Mouse (Mus musculus): ENCODE measurements around the gene Coq4.

Gene Coq4

DNA sequence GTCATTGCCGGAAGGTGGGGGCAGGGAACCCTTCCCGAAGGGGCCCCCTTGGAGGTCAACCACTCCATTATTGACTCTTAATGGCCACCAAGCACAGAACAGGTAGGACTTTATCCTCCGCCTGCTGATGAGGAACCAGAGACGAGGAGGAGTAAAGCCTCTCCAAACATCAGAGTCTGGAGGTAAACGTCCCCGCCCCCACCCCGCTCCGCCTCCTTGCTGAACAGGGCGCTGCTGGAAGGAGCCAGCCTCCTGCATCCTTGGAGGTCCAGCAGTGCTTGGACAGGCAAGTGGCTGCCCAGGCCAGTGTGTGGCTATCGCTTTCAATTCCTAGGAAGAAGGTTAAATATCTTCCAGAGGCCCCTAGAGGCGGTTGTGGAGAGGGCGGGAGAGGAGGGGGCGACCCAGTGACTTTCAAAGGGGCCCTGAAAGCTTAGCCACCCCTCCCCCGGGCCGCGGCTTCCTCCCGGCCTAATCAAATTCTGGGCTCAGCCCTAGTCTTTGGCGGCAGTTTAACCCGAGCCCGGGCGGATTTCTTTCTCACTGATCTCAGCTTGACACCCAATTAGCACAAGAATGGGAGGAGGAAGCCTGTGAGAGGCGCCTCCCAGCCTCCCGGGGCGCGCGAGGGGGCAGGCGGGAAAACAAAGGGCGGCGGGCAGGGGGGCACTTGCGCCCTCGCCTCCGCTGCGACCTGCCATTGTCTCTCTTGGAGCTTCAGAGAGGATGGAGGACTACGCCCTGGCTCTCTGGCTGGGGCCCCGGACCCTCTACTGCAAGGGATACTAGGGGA, 32.9 kb downstream of the Coq4 start, which contains the start of gene Urm1:
TSS of gene Urm1 (plus strand) at position 51 of the 793 bp plus-strand sequence.
- POLR2A ChIA-PET: interaction anchor here (0.6 to 7.7 kb wide), 87 partner anchors 10 to 1939 kb away, joined by 3 to 97 read pairs (median 4); partner anchors contain the start of genes Cercam (in 3 of the 4), Slc27a4 (in 3 of the 4), Coq4 (in 2 of the 4) and Gm13420 (in 1 of the 4)
- CTCF ChIA-PET: interaction anchor here (0.5 to 6.5 kb wide), 30 partner anchors 14 to 339 kb away, joined by 3 to 79 read pairs (median 4); partner anchors contain the start of genes Slc27a4 (in 2 of the 4), Cercam (in 1 of the 4) and Coq4 (in 1 of the 4)

GRCm38 (mm10) chr2:29826318-29826925, 39.1 kb downstream of the Coq4 start:
- CTCF ChIA-PET: interaction anchor here in 2 of 4 experiments (0.8 to 2.7 kb wide), 7 partner anchors 9 to 64 kb away, joined by 3 to 8 read pairs (median 5); partner anchors contain the start of genes Cercam (in 1 of the 2) and Slc27a4 (in 1 of the 2)
- POLR2A ChIA-PET: interaction anchor here (0.6 to 3.6 kb wide), 40 partner anchors 8 to 761 kb away, joined by 3 to 25 read pairs (median 4); partner anchors contain the start of genes Slc27a4 (in 2 of the 4), Coq4 (in 1 of the 4), Odf2 (in 1 of the 4) and Zdhhc12 (in 1 of the 4)

- ChIA-PET CTCF (interaction anchor here (0.5 to 2.7 kb wide), 19 partner anchors 8 to 1204 kb away, joined by 3 to 8 read pairs (median 3); partner anchors contain the start of genes Cercam (in 1 of the 4) and Slc27a4 (in 1 of the 4)), POLR2A (interaction anchor here (0.5 to 3.7 kb wide), 69 partner anchors 8 to 1477 kb away, joined by 3 to 25 read pairs (median 4); partner anchors contain the start of genes Slc27a4 (in 2 of the 4), 1700007K13Rik (in 1 of the 4), Coq4 (in 1 of the 4) and Odf2 (in 1 of the 4))
These were observed 39.8 kb downstream of the Coq4 start for GRCm38 (mm10) chr2:29826926-29827708.

GRCm38 (mm10) chr2:29827709-29828024, 40.4 kb downstream of the Coq4 start:
- CTCF ChIA-PET: interaction anchor here (0.5 to 2.7 kb wide), 17 partner anchors 8 to 1205 kb away, joined by 3 to 8 read pairs (median 4); partner anchors contain the start of gene Slc27a4 (in 1 of the 4)
- POLR2A ChIA-PET: interaction anchor here (0.5 to 3.7 kb wide), 61 partner anchors 8 to 1477 kb away, joined by 3 to 25 read pairs (median 4); partner anchors contain the start of genes Slc27a4 (in 2 of the 4), 1700007K13Rik (in 1 of the 4), Odf2 (in 1 of the 4) and Zer1 (in 1 of the 4)

DNA sequence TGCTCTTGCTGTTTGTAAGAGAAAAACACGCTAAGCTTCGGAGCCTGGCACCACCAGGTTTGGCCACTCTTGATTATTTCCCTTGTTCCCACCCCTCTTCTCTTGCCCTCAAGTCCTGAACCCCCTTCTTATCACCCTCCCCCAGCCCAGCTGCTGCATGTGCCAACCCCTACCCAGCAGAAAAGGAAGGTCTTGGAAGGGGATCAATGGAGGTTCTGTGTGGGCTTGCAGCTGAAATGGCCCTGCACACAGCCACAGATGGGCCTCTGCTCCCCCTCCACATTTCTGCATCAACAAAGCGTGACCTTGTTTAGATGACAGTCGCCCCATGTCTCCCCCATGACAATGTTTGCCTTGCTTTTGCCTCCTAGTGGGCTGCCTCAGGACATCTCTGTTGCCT, 43.8 kb downstream of the Coq4 start:
- ChIA-PET CTCF (interaction anchor here in 1 of 4 experiments (3.7 kb wide), 1 partner anchor 28 kb away, joined by 13 read pairs; no protein-coding TSS in a partner anchor), POLR2A (interaction anchor here in 2 of 4 experiments (2.3 to 7.9 kb wide), 3 partner anchors 11 to 24 kb away, joined by 6 to 76 read pairs (median 20); partner anchors contain the start of gene Urm1 (in 2 of the 2))

- ChIA-PET POLR2A (interaction anchor here (0.6 to 7.9 kb wide), 38 partner anchors 10 to 601 kb away, joined by 3 to 97 read pairs (median 4); partner anchors contain the start of genes Urm1 (in 3 of the 4), Trub2 (in 2 of the 4), Odf2 (in 1 of the 4) and Slc27a4 (in 1 of the 4)), CTCF (interaction anchor here (0.6 to 4.2 kb wide), 19 partner anchors 9 to 454 kb away, joined by 3 to 31 read pairs (median 4); partner anchors contain the start of genes Cercam (in 1 of the 4), Slc27a4 (in 1 of the 4) and Urm1 (in 1 of the 4))
These were observed 46.5 kb downstream of the Coq4 start for GRCm38 (mm10) chr2:29833796-29834195.

DNA sequence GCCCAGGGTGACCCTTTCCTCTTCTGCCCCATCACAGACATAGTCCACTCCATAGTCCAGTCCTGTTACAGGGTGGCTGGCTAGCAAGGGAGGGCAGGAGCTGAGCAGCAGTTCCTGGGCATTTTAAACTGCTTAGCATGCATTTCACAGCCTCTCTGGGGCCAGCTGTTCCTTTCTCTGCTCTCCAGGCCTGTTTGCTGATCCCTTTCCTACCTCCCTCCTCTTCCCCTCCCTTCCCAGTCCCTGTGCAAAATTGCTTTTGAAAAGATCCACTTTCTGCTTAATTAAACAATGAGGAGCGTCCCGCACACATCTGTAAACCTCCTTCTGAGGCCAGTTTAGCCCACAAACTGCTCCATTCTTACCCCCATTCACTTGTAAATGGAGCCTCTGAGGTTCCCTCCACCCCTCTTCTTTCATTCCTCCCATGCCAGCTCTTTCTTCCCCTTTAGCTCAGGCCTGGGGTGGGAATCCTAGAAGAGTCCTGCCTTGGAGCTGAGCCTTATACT, 48.2 kb downstream of the Coq4 start:
- POLR2A ChIA-PET: interaction anchor here (0.6 to 7.9 kb wide), 48 partner anchors 8 to 316 kb away, joined by 3 to 97 read pairs (median 4); partner anchors contain the start of genes Urm1 (in 3 of the 4), Odf2 (in 2 of the 4), Cercam (in 1 of the 4) and Coq4 (in 1 of the 4)
- CTCF ChIA-PET: interaction anchor here (0.5 to 4.2 kb wide), 22 partner anchors 8 to 368 kb away, joined by 3 to 31 read pairs (median 4); partner anchors contain the start of genes Cercam (in 2 of the 4) and Urm1 (in 1 of the 4)

DNA sequence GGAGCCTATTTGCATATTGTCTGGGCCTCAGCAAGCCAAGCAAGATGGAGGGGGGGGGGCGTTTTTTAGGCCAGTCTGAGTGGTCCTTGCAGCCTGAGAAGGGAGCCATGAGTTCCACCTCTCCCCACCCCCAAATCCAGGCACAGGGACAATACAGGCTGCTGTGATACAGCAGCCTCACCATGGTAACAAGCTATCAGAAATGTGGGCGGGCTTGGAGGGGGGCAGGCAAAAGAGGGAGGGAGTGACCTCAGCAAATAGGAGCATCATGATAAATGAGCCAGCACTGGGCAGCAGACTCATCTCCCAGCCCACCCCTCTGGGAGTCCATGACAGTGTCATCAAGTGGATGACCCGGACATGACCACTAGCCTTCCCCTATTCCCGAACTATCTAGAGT, 52.2 kb downstream of the Coq4 start:
- ChIA-PET CTCF (interaction anchor here in 3 of 4 experiments (0.5 to 2.8 kb wide), 5 partner anchors 19 to 460 kb away, joined by 3 to 10 read pairs (median 4); no protein-coding TSS in a partner anchor), POLR2A (interaction anchor here in 3 of 4 experiments (0.6 to 3.5 kb wide), 12 partner anchors 10 to 104 kb away, joined by 3 to 15 read pairs (median 4); partner anchors contain the start of genes Odf2 (in 1 of the 3) and Urm1 (in 1 of the 3))

DNA sequence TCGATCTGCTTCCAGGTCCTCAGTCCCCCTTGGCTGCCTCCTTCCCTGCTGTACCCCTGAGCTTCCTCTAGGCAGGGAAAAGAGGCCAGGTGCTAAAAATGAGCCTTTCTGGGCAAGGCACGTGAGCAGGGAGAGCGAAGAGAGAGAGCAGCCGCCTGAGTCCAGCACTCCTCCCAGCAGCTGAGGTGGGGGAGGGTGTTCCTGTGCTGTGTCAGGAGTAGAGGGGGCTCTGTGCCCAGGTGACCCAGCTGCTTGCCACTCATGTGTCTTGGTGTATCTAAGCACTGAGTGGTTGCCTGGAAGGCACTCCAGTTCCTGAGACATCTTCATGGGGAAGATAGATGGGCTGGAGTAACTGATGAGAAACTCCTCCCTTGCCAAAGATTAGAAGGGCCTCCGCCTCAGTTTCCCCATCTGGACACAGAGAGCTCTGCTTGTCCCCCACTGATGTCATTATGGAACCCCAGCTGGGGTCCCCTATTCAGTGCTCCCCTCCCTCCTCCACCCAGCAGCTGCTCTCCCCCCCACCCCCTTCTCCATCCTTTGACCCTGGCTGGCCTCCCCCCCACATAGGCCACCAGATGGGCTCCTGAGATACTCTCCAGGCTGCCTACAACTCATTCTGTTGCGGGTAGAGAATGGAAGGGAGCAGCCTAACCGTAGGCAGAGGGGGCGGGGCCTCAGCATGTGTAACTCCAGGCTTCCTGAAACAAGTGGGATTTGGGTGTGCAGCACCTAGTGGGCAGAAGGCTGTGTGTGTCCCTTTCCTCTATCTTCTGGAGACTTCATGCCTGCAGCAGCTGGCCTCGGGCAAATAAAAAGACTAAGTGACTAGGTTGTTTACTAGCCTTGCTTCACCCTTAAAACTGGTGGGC, 56.2 kb downstream of the Coq4 start:
- ChIA-PET CTCF (interaction anchor here in 2 of 4 experiments (1.0 to 1.7 kb wide), 4 partner anchors 16 to 67 kb away, joined by 3 to 5 read pairs (median 4); partner anchors contain the start of gene Cercam (in 1 of the 2)), POLR2A (interaction anchor here in 2 of 4 experiments (0.9 to 4.0 kb wide), 17 partner anchors 9 to 219 kb away, joined by 3 to 31 read pairs (median 4); partner anchors contain the start of genes Sptan1 (in 1 of the 2) and Urm1 (in 1 of the 2))

- CTCF ChIA-PET: interaction anchor here in 3 of 4 experiments (0.9 to 2.4 kb wide), 10 partner anchors 8 to 1085 kb away, joined by 3 to 9 read pairs (median 4); partner anchors contain the start of gene Ptges (in 1 of the 3)
These were observed 56.8 kb downstream of the Coq4 start for GRCm38 (mm10) chr2:29844115-29844514.

DNA sequence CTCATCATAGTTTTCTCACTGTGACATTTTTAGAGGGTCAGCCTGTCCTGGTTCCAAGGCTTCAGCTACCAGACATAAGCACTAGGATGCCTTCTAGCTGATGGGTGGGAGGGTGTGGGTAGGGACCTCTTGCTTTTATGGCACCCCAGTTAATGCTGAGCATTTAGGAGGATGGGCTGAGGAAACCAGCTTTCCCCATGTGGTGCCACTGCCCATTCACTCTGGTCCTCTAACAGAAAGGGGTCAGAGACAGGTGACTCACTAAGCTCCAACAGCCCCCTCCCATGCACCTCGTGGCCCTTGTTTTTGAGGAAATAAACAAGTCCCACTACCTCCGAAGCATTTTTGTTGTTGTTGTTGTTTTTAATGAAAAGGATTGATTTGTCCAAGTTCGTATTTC, 57.4 kb downstream of the Coq4 start:
- POLR2A ChIA-PET: interaction anchor here (0.6 to 6.9 kb wide), 31 partner anchors 10 to 1203 kb away, joined by 3 to 71 read pairs (median 4); partner anchors contain the start of genes Urm1 (in 3 of the 4), Slc27a4 (in 2 of the 4), Cercam (in 1 of the 4) and Odf2 (in 1 of the 4)
- CTCF ChIA-PET: interaction anchor here (0.7 to 2.4 kb wide), 11 partner anchors 9 to 1085 kb away, joined by 3 to 9 read pairs (median 4); partner anchors contain the start of gene Ptges (in 1 of the 4)

More at GRCm38 (mm10) chr2:29844115-29844514, 56.8 kb downstream of the Coq4 start:
- POLR2A ChIA-PET: interaction anchor here in 3 of 4 experiments (0.6 to 6.9 kb wide), 23 partner anchors 9 to 218 kb away, joined by 3 to 71 read pairs (median 4); partner anchors contain the start of genes Cercam (in 1 of the 3), Slc27a4 (in 1 of the 3), Sptan1 (in 1 of the 3) and Urm1 (in 1 of the 3)

GRCm38 (mm10) chr2:29845636-29846035, 58.3 kb downstream of the Coq4 start:
- ChIA-PET POLR2A (interaction anchor here (0.5 to 6.9 kb wide), 23 partner anchors 10 to 289 kb away, joined by 3 to 71 read pairs (median 7); partner anchors contain the start of genes Urm1 (in 3 of the 4), Odf2 (in 1 of the 4) and Slc27a4 (in 1 of the 4)), CTCF (interaction anchor here (0.6 to 2.4 kb wide), 10 partner anchors 10 to 1215 kb away, joined by 3 to 9 read pairs (median 4); no protein-coding TSS in a partner anchor)

DNA sequence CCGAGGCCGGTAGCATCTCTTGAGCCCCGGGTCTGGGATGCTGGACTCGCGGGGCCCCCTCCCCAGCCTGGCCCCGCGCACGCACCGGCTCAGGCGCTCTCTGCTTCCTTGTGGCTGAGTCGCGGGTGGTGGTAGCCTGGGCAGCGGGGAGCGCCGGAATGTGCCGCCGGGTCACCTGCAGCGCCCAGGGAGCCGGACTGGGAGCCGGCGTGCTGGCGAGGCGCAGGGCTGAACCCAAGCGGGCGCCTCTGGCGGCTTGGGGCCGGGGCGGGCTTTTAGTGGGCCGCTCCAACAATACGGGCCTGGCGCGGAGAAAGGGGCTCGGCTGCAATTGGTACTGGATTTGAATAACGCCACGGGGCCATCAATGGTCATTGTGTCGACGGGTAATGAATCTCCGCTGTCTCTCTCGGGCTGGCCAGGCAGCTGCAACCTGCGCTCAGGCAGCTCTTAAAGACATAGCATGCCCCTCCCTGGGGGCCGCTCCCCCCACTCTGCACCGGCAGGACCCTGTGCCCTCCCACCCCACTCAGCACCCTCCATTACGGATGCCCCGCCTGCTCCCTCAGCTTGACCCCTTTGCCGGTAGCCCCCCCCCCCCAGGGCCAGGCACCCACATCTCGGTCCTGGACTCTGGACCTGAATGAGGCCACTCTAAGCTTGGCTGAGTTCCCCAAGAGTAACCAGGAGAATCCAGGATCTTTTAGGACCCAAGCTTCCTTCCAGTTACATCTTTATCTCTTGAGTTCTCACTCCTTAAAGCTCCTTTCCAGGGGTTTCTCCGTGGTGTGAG, 59.0 kb downstream of the Coq4 start:
- POLR2A ChIA-PET: interaction anchor here (0.5 to 6.9 kb wide), 31 partner anchors 9 to 876 kb away, joined by 3 to 71 read pairs (median 4); partner anchors contain the start of genes Urm1 (in 2 of the 4), Cercam (in 1 of the 4), Odf2 (in 1 of the 4) and Slc27a4 (in 1 of the 4)
- CTCF ChIA-PET: interaction anchor here (0.6 to 2.4 kb wide), 14 partner anchors 11 to 280 kb away, joined by 3 to 7 read pairs (median 4); no protein-coding TSS in a partner anchor

DNA sequence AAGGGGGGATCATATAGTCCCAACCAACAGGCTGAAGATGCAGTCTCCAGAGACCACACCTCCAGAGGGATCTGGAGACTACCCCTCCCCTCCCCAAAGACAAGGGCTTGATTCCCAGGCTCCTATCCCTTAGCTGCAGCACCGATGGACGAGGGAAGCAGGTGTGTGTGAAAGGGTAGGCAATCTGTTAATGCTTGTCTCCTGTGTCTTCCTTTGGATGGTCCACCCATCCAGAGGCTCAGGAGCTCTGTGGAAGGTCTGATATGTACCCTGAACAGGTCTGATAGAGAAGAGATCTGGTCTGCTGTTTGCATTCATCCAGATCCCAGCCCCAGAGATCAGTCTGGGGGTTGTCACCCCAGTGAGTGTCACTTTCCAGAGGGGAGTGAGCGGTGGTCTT, 59.6 kb downstream of the Coq4 start:
- ChIA-PET CTCF (interaction anchor here (0.6 to 1.5 kb wide), 8 partner anchors 14 to 281 kb away, joined by 3 to 7 read pairs (median 4); no protein-coding TSS in a partner anchor), POLR2A (interaction anchor here (0.6 to 6.9 kb wide), 22 partner anchors 8 to 877 kb away, joined by 3 to 71 read pairs (median 4); partner anchors contain the start of genes Urm1 (in 2 of the 4), Cercam (in 1 of the 4), Odf2 (in 1 of the 4) and Slc27a4 (in 1 of the 4))

Measured in embryonic stem cell, embryonic (primary cell).